Mouse (Mus musculus): ENCODE measurements around the gene Ano4. TPM values are rescaled to one million over a fixed set of nuclear protein-coding genes. Genes with fewer than 3 reads are reported as not detected.
A peak's percentile ranks its signal among the peaks of the same experiment; 100 is the strongest.

Gene Ano4
- total RNA-seq (2014; rRNA removed; ENCODE audit: low replicate concordance), result 1.8 and 3.8 TPM in 2 replicates
- polyA plus RNA-seq (2015; fragmentation: Nextera tagmentation; extraction: Ambion mirVana), result 2.7 and 3.2 TPM in 2 replicates

- under 1% methylated on average over 58 of the region's 70 CpGs for WGBS
- DNase-seq (ENCODE audit: low spot score), result no peak
- H3K27me3 ChIP-seq (ENCODE audit: control insufficient read depth, insufficient read depth, low read length), result no peaks in the 10 kb centered on the region
Observed at GRCm38 (mm10) chr10:89344491-89345195, at the start of gene Ano4. TSS of gene Ano4 (minus strand) at chr10:89344762.

GRCm38 (mm10) chr10:89392687-89393086 is 48.1 kb upstream of the Ano4 start:
- no peaks in the 10 kb centered on the region for H3K4me1 ChIP-seq (ENCODE audit: control insufficient read depth, insufficient read depth)
- no peak overlapping the region for H3K4me2 ChIP-seq (ENCODE audit: low read depth, low read length)
- 55% methylated on average over 4 of the region's 4 CpGs for WGBS
- no peak overlapping the region for H3K4me3 ChIP-seq (ENCODE audit: low read depth, low read length)
- no peaks in the 10 kb centered on the region for H3K27me3 ChIP-seq (ENCODE audit: control insufficient read depth, insufficient read depth, low read length)
- H3K9me3 ChIP-seq (replicated peaks; ENCODE audit: control insufficient read depth, low read length), result no peaks in the 10 kb centered on the region
- TF ChIP-seq EP300 (IDR thresholded peaks at IDR 0.05; ENCODE audit: low read depth) (no peak), CTCF (IDR thresholded peaks at IDR 0.05; ENCODE audit: low read depth) (no peak)
- H3K36me3 ChIP-seq (replicated peaks; ENCODE audit: control insufficient read depth, insufficient read depth, low read length), result no peaks in the 10 kb centered on the region
- H3K9ac ChIP-seq (replicated peaks; ENCODE audit: low read depth, low read length), result no peak overlapping the region
- ATAC-seq (ENCODE audit: insufficient read depth, low read depth), result no peak
- no peak overlapping the region for H3K27ac ChIP-seq (ENCODE audit: low read depth)
- DNase-seq (ENCODE audit: low spot score), result no peak

More at GRCm38 (mm10) chr10:89344491-89345195, at the start of gene Ano4:
- ATAC-seq (ENCODE audit: insufficient read depth, low read depth), result peak; percentile 81
- Histone ChIP-seq H3K36me3 (replicated peaks; ENCODE audit: control insufficient read depth, insufficient read depth, low read length) (no peaks in the 10 kb centered on the region), H3K9ac (replicated peaks; ENCODE audit: low read depth, low read length) (peak within 1 kb of the TSS; percentile 66), H3K4me3 (ENCODE audit: low read depth, low read length) (peak within 1 kb of the TSS; percentile 68), H3K4me2 (ENCODE audit: low read depth, low read length) (peak within 1 kb of the TSS; percentile 88), H3K9me3 (replicated peaks; ENCODE audit: control insufficient read depth, low read length) (no peaks in the 10 kb centered on the region), H3K27ac (ENCODE audit: low read depth) (peak within 1 kb of the TSS; percentile 65), H3K4me1 (ENCODE audit: control insufficient read depth, insufficient read depth) (no peaks in the 10 kb centered on the region)
- TF ChIP-seq EP300 (IDR thresholded peaks at IDR 0.05; ENCODE audit: low read depth), result no peak
- no peak for TF ChIP-seq CTCF (IDR thresholded peaks at IDR 0.05; ENCODE audit: low read depth)

DNA sequence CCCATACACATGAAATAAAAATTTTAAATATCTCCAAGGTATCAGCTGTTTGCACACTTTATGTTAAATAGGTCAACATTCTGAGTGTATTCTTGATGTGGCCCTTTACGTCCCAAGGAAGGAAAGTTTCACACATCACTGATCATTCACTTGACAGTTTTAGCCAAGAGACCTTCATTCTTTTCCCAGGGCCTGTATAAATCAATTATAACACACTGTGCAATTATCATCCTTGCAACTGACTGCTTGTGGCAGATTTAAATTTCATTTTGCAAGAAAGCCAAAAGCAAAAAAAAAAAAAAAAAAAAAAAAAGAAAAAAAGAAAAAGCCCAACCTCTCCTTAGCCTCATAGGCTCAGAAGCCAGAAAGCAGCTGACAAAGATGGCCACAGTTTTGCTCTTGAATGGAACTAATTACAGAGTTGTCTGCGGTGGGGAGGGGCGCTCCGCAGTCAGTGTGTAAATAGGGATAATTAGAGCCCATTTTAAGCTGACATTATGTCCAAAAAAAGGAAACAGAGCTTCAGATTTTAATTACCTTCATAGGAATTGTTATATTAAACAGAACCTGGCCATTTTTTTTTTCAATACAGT is 47.1 kb upstream of the Ano4 start:
- Histone ChIP-seq H3K27me3 (ENCODE audit: control insufficient read depth, insufficient read depth, low read length) (no peaks in the 10 kb centered on the region), H3K4me2 (ENCODE audit: low read depth, low read length) (no peak overlapping the region), H3K27ac (ENCODE audit: low read depth) (no peak overlapping the region), H3K36me3 (replicated peaks; ENCODE audit: control insufficient read depth, insufficient read depth, low read length) (no peaks in the 10 kb centered on the region), H3K9me3 (replicated peaks; ENCODE audit: control insufficient read depth, low read length) (no peaks in the 10 kb centered on the region), H3K4me1 (ENCODE audit: control insufficient read depth, insufficient read depth) (no peaks in the 10 kb centered on the region), H3K4me3 (ENCODE audit: low read depth, low read length) (no peak overlapping the region), H3K9ac (replicated peaks; ENCODE audit: low read depth, low read length) (no peak overlapping the region)
- 91% methylated on average over 4 of the region's 4 CpGs for WGBS
- no peak for DNase-seq (ENCODE audit: low spot score)
- TF ChIP-seq CTCF (IDR thresholded peaks at IDR 0.05; ENCODE audit: low read depth), result no peak
- no peak for TF ChIP-seq EP300 (IDR thresholded peaks at IDR 0.05; ENCODE audit: low read depth)
- ATAC-seq (ENCODE audit: insufficient read depth, low read depth), result no peak

- Histone ChIP-seq H3K9ac (replicated peaks; ENCODE audit: low read depth, low read length) (no peak overlapping the region), H3K9me3 (replicated peaks; ENCODE audit: control insufficient read depth, low read length) (no peaks in the 10 kb centered on the region), H3K27me3 (ENCODE audit: control insufficient read depth, insufficient read depth, low read length) (no peaks in the 10 kb centered on the region), H3K4me3 (ENCODE audit: low read depth, low read length) (no peak overlapping the region), H3K4me2 (ENCODE audit: low read depth, low read length) (no peak overlapping the region), H3K36me3 (replicated peaks; ENCODE audit: control insufficient read depth, insufficient read depth, low read length) (no peaks in the 10 kb centered on the region), H3K27ac (ENCODE audit: low read depth) (no peak overlapping the region), H3K4me1 (ENCODE audit: control insufficient read depth, insufficient read depth) (no peaks in the 10 kb centered on the region)
- ATAC-seq (ENCODE audit: insufficient read depth, low read depth) (no peak), DNase-seq (ENCODE audit: low spot score) (no peak)
- TF ChIP-seq CTCF (IDR thresholded peaks at IDR 0.05; ENCODE audit: low read depth) (no peak), EP300 (IDR thresholded peaks at IDR 0.05; ENCODE audit: low read depth) (no peak)
- 78% methylated on average over 3 of the region's 3 CpGs for WGBS
Observed at GRCm38 (mm10) chr10:89386461-89386860, 41.9 kb upstream of the Ano4 start.

DNA sequence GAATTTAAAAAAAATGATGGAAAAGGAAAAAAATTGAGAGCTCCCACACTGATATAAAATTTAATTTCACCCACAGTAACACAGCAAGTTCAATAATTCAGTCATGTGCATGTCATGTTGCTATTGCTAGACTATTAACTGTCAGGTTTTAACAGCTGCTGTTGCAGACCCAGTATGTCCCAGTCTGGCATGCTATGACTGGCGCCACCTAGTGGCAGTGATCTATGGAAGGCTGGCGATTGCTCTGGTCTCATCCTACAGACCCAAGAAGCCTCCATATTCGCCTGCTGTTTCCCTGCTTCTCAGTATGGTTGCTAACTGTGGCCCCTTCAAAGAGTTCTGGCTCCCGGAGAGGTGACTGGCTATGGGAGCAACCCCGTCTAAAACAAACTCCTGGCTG is 38.9 kb upstream of the Ano4 start:
- DNase-seq (ENCODE audit: low spot score) (peak; percentile 66), ATAC-seq (ENCODE audit: insufficient read depth, low read depth) (peak; percentile 72)
- Histone ChIP-seq H3K4me1 (ENCODE audit: control insufficient read depth, insufficient read depth) (no peaks in the 10 kb centered on the region), H3K4me2 (ENCODE audit: low read depth, low read length) (no peak overlapping the region), H3K36me3 (replicated peaks; ENCODE audit: control insufficient read depth, insufficient read depth, low read length) (no peaks in the 10 kb centered on the region), H3K27ac (ENCODE audit: low read depth) (no peak overlapping the region), H3K9ac (replicated peaks; ENCODE audit: low read depth, low read length) (no peak overlapping the region), H3K27me3 (ENCODE audit: control insufficient read depth, insufficient read depth, low read length) (no peaks in the 10 kb centered on the region), H3K4me3 (ENCODE audit: low read depth, low read length) (no peak overlapping the region), H3K9me3 (replicated peaks; ENCODE audit: control insufficient read depth, low read length) (no peaks in the 10 kb centered on the region)
- TF ChIP-seq CTCF (IDR thresholded peaks at IDR 0.05; ENCODE audit: low read depth), result peak; percentile 91
- no peak for TF ChIP-seq EP300 (IDR thresholded peaks at IDR 0.05; ENCODE audit: low read depth)
- 4% methylated on average over 5 of the region's 5 CpGs for WGBS
